Mouse (Mus musculus) testis, adult 2 months (tissue): ENCODE measurements around the gene Tmem30b.
A peak's percentile ranks its signal among the peaks of the same experiment; 100 is the strongest.

ENCODE experiments used
- CTCF ChIP-seq: fragments of 200-500 bp; IDR thresholded peaks from 2 replicates; pipeline ENCODE4 v1.5.1; 2012; ENCODE audit warnings: low read depth, mild to moderate bottlenecking, inconsistent platforms, low read length, moderate library complexity; ENCODE audit not compliant: control insufficient read depth, insufficient read depth, insufficient replicate concordance
- POLR2A ChIP-seq: fragments of 200-500 bp; IDR thresholded peaks from 2 replicates; pipeline ENCODE4 v1.6.1; 2012; ENCODE audit warnings: low read depth, mild to moderate bottlenecking, inconsistent platforms, low read length, moderate library complexity; ENCODE audit not compliant: control insufficient read depth

DNA sequence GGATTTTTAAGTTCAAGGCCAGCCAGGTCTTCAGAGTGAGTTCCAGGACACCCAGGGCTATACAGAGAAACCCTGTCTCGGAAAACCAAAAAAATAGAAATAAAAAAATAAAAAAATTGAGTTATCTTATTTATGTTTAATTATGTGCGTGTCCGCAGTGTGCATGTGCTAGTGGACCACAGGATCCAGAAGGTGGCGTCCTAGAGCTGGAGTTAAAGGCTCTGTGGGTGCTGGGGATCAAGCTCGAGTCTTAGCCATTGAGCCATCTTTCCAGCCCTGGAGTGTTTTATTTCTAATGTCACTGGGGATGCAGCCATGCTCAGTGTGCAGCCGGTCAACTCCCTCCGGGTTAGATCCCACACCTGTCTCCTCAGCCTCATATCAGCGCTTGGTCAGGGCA lies 29.7 kb downstream of the Tmem30b start:
- TF ChIP-seq CTCF (0 out of 2 replicates have a peak, but pooled peaks have one; percentile 7), POLR2A (no peak)
